8 mouse cellular contexts compared by ENCODE assay signal in genomic region chr2:72515971-72516719, GRCm38 (mm10). TPM values are rescaled to one million over a fixed set of nuclear protein-coding genes. Genes with fewer than 3 reads are reported as not detected.
A peak's percentile ranks its signal among the peaks of the same experiment; 100 is the strongest.
DNase-seq lines count a peak whose midpoint lies in the region; ATAC-seq lines count a peak whose summit lies in the region.

No protein-coding gene starts in this region.

- H3K27me3 ChIP-seq in intestine, embryonic 15.5 days (replicated peaks) = peaks cover 2% of the 10 kb centered on the region; the same call in 1 of the 2 replicates
- peaks cover 82% of the 10 kb centered on the region for H3K27me3 ChIP-seq in midbrain, embryonic 10.5 days (ENCODE audit: low read depth, poor library complexity, severe bottlenecking)

- no peak overlapping the region for H3K27ac ChIP-seq in intestine, embryonic 15.5 days
- H3K27ac ChIP-seq in midbrain, embryonic 10.5 days (replicated peaks) = peak overlapping the region; percentile 42; the same call in 1 of the 2 replicates

- H3K9me3 ChIP-seq in intestine, embryonic 15.5 days = no peaks in the 10 kb centered on the region
- H3K9me3 ChIP-seq in midbrain, embryonic 10.5 days (replicated peaks) = no peaks in the 10 kb centered on the region

- H3K36me3 ChIP-seq in intestine, embryonic 15.5 days = no peaks in the 10 kb centered on the region
- no peaks in the 10 kb centered on the region for H3K36me3 ChIP-seq in midbrain, embryonic 10.5 days

- H3K9ac ChIP-seq in intestine, embryonic 15.5 days = no peak overlapping the region

- H3K4me2 ChIP-seq in intestine, embryonic 15.5 days (replicated peaks) = no peak overlapping the region

- H3K4me1 ChIP-seq in intestine, embryonic 15.5 days (replicated peaks) = no peaks in the 10 kb centered on the region; the same call in 1 of the 2 replicates
- peaks cover 16% of the 10 kb centered on the region for H3K4me1 ChIP-seq in midbrain, embryonic 10.5 days

- DNase-seq in CD4-positive, CD25-positive, alpha-beta regulatory T cell, adult 2 months (ENCODE audit: low read depth, low spot score) = peak; percentile 49
- peak; percentile 90 for DNase-seq in embryo, embryonic 10 days (ENCODE audit: low spot score)
- DNase-seq in gastrocnemius, postnatal 10 days = peak; percentile 83
- peak; percentile 49 to 88 for DNase-seq in left cerebral cortex, adult 9 months (ENCODE audit: low spot score in 2 of 2)
- peak; percentile 87 for DNase-seq in midbrain, embryonic 10.5 days (ENCODE audit: low spot score)
- DNase-seq in right cerebral cortex, postnatal 4 days = peak; percentile 81

- no peak overlapping the region for H3K4me3 ChIP-seq in intestine, embryonic 15.5 days (replicated peaks)
- H3K4me3 ChIP-seq in midbrain, embryonic 10.5 days = no peak overlapping the region

- 21% methylated on average over 17 of the region's 17 CpGs for WGBS in intestine, embryonic 15.5 days
- 18% methylated on average over 17 of the region's 17 CpGs for WGBS in midbrain, embryonic 10.5 days

- ATAC-seq in CD4-positive, CD25-positive, alpha-beta regulatory T cell, adult 4 months = no peak
- peak; percentile 68 for ATAC-seq in intestine, embryonic 15.5 days

RNA-seq across cellular contexts. Expression of gene Cdca7, which starts 40.2 kb away (rescaled TPM):
- 10 to 100 TPM; 30.9 to 39.3 TPM for polyA plus RNA-seq in CD4-positive, CD25-positive, alpha-beta regulatory T cell, adult 4 months (2017; shearing (Covaris generic))
- total RNA-seq in gastrocnemius, postnatal 10 days (2021) = 1 to 10 TPM; 5.0 to 7.1 TPM
- 117 and 125 TPM in 2 replicates for polyA plus RNA-seq in intestine, embryonic 15.5 days (2015; fragmentation: Nextera tagmentation; extraction: Ambion mirVana)
- 207 and 237 TPM in 2 replicates for polyA plus RNA-seq in midbrain, embryonic 10.5 days (2016; fragmentation: Nextera tagmentation; extraction: Ambion mirVana)
